Mouse (Mus musculus) thymus, adult 2 months (tissue): ENCODE measurements around the gene Mrpl45. TPM values are rescaled to one million over a fixed set of nuclear protein-coding genes. Genes with fewer than 3 reads are reported as not detected.

Experiments
- DNase-seq: peaks from one replicate; pipeline ENCODE4 v3.0.0; 2021
- H3K27ac ChIP-seq: fragments of 200-500 bp; 2 replicates; pipeline ENCODE4 v1.5.1; 2012; ENCODE audit warnings: low read length, control low read depth; ENCODE audit not compliant: control insufficient read depth, insufficient read depth
- H3K27me3 ChIP-seq: fragments of 200-500 bp; 2 replicates; pipeline ENCODE4 v1.6.1; 2012; ENCODE audit warnings: mild to moderate bottlenecking, low read length, moderate library complexity, mixed read lengths; ENCODE audit not compliant: control insufficient read depth, insufficient read depth
- H3K36me3 ChIP-seq: fragments of 200-500 bp; 2 replicates; pipeline ENCODE4 v1.6.1; 2012; ENCODE audit warnings: mild to moderate bottlenecking, low read length, moderate library complexity; ENCODE audit not compliant: control insufficient read depth, insufficient read depth
- H3K4me1 ChIP-seq: fragments of 200-500 bp; replicated peaks from 2 replicates; pipeline ENCODE4 v1.6.1; 2012; ENCODE audit warnings: low read length; ENCODE audit not compliant: control insufficient read depth, insufficient read depth
- H3K4me3 ChIP-seq: fragments of 200-500 bp; 2 replicates; pipeline ENCODE4 v1.5.1; 2012; ENCODE audit warnings: mild to moderate bottlenecking, low read length, control low read depth, moderate library complexity; ENCODE audit not compliant: control insufficient read depth, insufficient read depth
- CTCF ChIP-seq: fragments of 200-500 bp; IDR thresholded peaks from 2 replicates; pipeline ENCODE4 v1.5.1; 2012; ENCODE audit warnings: mild to moderate bottlenecking, control low read depth, low read length, moderate library complexity, borderline replicate concordance; ENCODE audit not compliant: control insufficient read depth, poor library complexity, insufficient read depth; ENCODE audit errors: extremely low read depth
- POLR2A ChIP-seq: fragments of 200-500 bp; IDR thresholded peaks from 2 replicates; pipeline ENCODE4 v1.6.1; 2012; ENCODE audit warnings: mild to moderate bottlenecking, low read length, control low read depth, moderate library complexity; ENCODE audit not compliant: control insufficient read depth, poor library complexity, insufficient read depth; ENCODE audit errors: extremely low read depth
- WGBS: fragments of 180-500 bp; shearing (Covaris S2); methylation state at CpG from one replicate; pipeline ENCODE4 v1.1.7; 2018; 5-methylcytosine and 5-hydroxymethylcytosine counted together
- polyA plus RNA-seq: library from polyadenylated mRNA; depleted of rRNA; stranded (reverse); fragments of >200 nt; gene quantifications from 2 replicates; pipeline ENCODE4 v1.2.3, GENCODE M21; 2012

Gene Mrpl45
- polyA plus RNA-seq, 1 experiment = 14.1 TPM

DNA sequence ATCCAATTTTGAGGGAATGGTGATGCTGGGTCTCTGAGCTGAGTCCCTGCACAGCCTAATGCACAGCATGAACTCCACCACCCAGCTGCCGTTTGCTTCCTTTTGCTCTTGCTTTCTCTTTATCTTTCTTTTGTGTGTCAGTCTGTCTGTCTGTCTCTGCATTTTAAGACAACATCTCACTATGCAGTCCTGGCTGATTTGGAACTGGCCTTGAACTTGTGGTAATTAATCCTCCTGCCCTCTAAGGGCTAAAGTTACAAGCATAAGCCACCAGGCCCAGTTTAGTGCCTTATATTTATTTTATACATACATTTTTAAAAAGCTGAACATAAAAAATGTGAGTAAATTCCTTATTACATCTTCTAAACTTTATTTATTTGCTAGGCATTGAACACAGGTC lies 39.5 kb upstream of the Mrpl45 start:
- Histone ChIP-seq H3K4me1 (peaks cover 13% of the 10 kb centered on the region), H3K36me3 (no peaks in the 10 kb centered on the region), H3K27ac (no peak overlapping the region), H3K4me3 (no peak overlapping the region), H3K27me3 (no peaks in the 10 kb centered on the region)
- no peak for TF ChIP-seq POLR2A
- no peak for TF ChIP-seq CTCF
- no peak for DNase-seq
- WGBS = 4% methylated on average over 1 of the region's 1 CpGs

- TF ChIP-seq CTCF (no peak), POLR2A (no peak)
- no peak overlapping the region for H3K27ac ChIP-seq
- H3K4me1 ChIP-seq = peaks cover 13% of the 10 kb centered on the region
- H3K36me3 ChIP-seq = no peaks in the 10 kb centered on the region
- no peaks in the 10 kb centered on the region for H3K27me3 ChIP-seq
- WGBS = 95% methylated on average over 5 of the region's 5 CpGs
- H3K4me3 ChIP-seq = no peak overlapping the region
- no peak for DNase-seq
These were observed 38.4 kb upstream of the Mrpl45 start for GRCm38 (mm10) chr11:97277166-97277565.

DNA sequence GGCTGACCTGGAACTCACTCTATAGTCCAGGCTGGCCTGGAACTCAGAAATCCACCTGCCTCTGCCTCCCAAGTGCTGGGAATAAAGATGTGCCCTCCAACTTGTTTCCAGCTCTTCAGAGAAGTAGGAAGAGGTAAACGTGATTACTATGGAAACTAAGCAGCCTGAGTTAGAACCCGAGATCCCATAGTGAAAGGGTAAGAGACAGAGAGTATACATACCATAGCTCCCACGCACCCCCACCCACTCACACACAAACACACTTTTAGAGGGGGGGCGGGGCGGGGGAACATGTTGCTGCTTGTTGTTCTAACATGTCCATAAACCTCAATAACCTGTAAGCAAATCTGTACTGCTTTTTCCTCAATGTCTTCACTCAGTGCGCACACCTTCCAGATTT lies 37.1 kb upstream of the Mrpl45 start:
- no peak overlapping the region for H3K27ac ChIP-seq
- no peaks in the 10 kb centered on the region for H3K27me3 ChIP-seq
- no peak for DNase-seq
- H3K36me3 ChIP-seq = no peaks in the 10 kb centered on the region
- no peak overlapping the region for H3K4me3 ChIP-seq
- 91% methylated on average over 6 of the region's 6 CpGs for WGBS
- peaks cover 13% of the 10 kb centered on the region for H3K4me1 ChIP-seq
- TF ChIP-seq POLR2A (no peak), CTCF (no peak)

- Histone ChIP-seq H3K4me1 (peaks cover 13% of the 10 kb centered on the region), H3K27ac (no peak overlapping the region), H3K27me3 (no peaks in the 10 kb centered on the region), H3K36me3 (no peaks in the 10 kb centered on the region), H3K4me3 (no peak overlapping the region; the same call in 1 of the 2 replicates)
- TF ChIP-seq CTCF = no peak
- TF ChIP-seq POLR2A = no peak
- WGBS = 10% methylated on average over 11 of the region's 11 CpGs
- no peak for DNase-seq
These were observed 36.5 kb upstream of the Mrpl45 start for GRCm38 (mm10) chr11:97279040-97279404.

- no peaks in the 10 kb centered on the region for H3K27me3 ChIP-seq
- TF ChIP-seq CTCF = no peak
- TF ChIP-seq POLR2A = no peak; the same call in 1 of the 2 replicates
- H3K4me3 ChIP-seq = peak overlapping the region; percentile 85
- no peaks in the 10 kb centered on the region for H3K36me3 ChIP-seq
- peak overlapping the region; percentile 24 for H3K27ac ChIP-seq
- peak; percentile 72 for DNase-seq
- WGBS = 1% methylated on average over 63 of the region's 64 CpGs
- peaks cover 13% of the 10 kb centered on the region for H3K4me1 ChIP-seq
These were observed 35.9 kb upstream of the Mrpl45 start for GRCm38 (mm10) chr11:97279405-97280215.

GRCm38 (mm10) chr11:97280216-97280861 lies 35.2 kb upstream of the Mrpl45 start, which contains the start of gene Npepps:
Gene Npepps (minus strand): TSS chr11:97280638.
- Histone ChIP-seq H3K27ac (peak within 1 kb of the TSS; percentile 26), H3K4me3 (peak within 1 kb of the TSS; percentile 85), H3K4me1 (peaks cover 13% of the 10 kb centered on the region), H3K36me3 (no peaks in the 10 kb centered on the region), H3K27me3 (no peaks in the 10 kb centered on the region)
- TF ChIP-seq CTCF (no peak), POLR2A (0 out of 2 replicates have a peak, but pooled peaks have one; percentile 39)
- DNase-seq = peak; percentile 79
- 1% methylated on average over 61 of the region's 83 CpGs for WGBS

DNA sequence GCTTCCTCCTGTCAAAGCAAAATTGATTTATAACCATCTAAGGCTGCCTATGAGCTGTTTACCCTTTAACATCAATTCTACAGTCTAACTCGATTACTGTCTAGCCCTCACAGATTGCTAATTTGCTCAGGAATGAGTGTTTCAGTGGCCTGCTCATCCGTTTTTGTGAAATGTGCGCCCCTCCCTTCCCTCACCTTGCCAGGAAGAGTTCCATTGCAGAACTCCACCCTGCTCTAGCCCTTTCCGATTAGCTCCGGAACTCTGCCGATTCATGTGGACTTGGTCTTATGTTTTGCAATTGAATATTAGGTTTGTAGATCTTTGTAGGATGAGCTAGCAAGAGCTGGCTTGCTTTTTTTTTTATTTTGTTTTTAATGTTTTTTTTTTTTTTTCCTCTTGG lies 33.3 kb upstream of the Mrpl45 start:
- Histone ChIP-seq H3K36me3 (no peaks in the 10 kb centered on the region), H3K4me3 (no peak overlapping the region), H3K4me1 (peaks cover 11% of the 10 kb centered on the region), H3K27me3 (no peaks in the 10 kb centered on the region), H3K27ac (no peak overlapping the region)
- TF ChIP-seq CTCF (no peak), POLR2A (no peak)
- DNase-seq = no peak
- 91% methylated on average over 6 of the region's 6 CpGs for WGBS
